Mouse (Mus musculus) midbrain, postnatal 0 days (tissue): ENCODE results near the gene Hnrnpc. TPM values are rescaled to one million over a fixed set of nuclear protein-coding genes. Genes with fewer than 3 reads are reported as not detected.

Source experiments
- ATAC-seq: fragments of 200-750 bp; cut with Nextera tagmentation; 2 replicates; pipeline ENCODE4 v1.8.0; 2017; ENCODE audit warnings: moderate number of reproducible peaks, mild to moderate bottlenecking, moderate TSS enrichment, moderate library complexity; ENCODE audit not compliant: low FRiP score
- DNase-seq: peaks from one replicate; pipeline ENCODE4 v3.0.0-alpha.2; 2015; ENCODE audit warnings: low spot score
- H3K27ac ChIP-seq: fragments of 300-500 bp; sonication (generic); 2 replicates; pipeline ENCODE4 v1.5.1; 2014; ENCODE audit warnings: low read depth, mild to moderate bottlenecking, low read length, mixed read lengths
- H3K27me3 ChIP-seq: fragments of 300-500 bp; sonication (generic); 2 replicates; pipeline ENCODE4 v1.6.1; 2014; ENCODE audit warnings: low read length, control low read depth, mixed read lengths; ENCODE audit not compliant: insufficient read depth
- H3K36me3 ChIP-seq: fragments of 300-500 bp; sonication (generic); 2 replicates; pipeline ENCODE4 v1.6.1; 2014; ENCODE audit warnings: low read length, control low read depth, mixed read lengths; ENCODE audit not compliant: insufficient read depth
- H3K4me1 ChIP-seq: fragments of 300-500 bp; sonication (generic); 2 replicates; pipeline ENCODE4 v1.6.1; 2014; ENCODE audit warnings: mild to moderate bottlenecking, control low read depth, antibody characterized with exemption, low read length, mixed read lengths; ENCODE audit not compliant: insufficient read depth
- H3K4me2 ChIP-seq: fragments of 300-500 bp; sonication (generic); 2 replicates; pipeline ENCODE4 v1.6.1; 2014; ENCODE audit warnings: low read depth, mild to moderate bottlenecking, low read length, mixed read lengths; ENCODE audit not compliant: poor library complexity, severe bottlenecking
- H3K4me3 ChIP-seq: fragments of 300-500 bp; sonication (generic); 2 replicates; pipeline ENCODE4 v1.5.1; 2014; ENCODE audit warnings: low read depth, mild to moderate bottlenecking, low read length, moderate library complexity
- H3K9ac ChIP-seq: fragments of 300-500 bp; sonication (generic); replicated peaks from 2 replicates; pipeline ENCODE4 v1.6.1; 2014; ENCODE audit warnings: mild to moderate bottlenecking, low read length, moderate library complexity, mixed read lengths; ENCODE audit not compliant: poor library complexity, severe bottlenecking
- H3K9me3 ChIP-seq: fragments of 300-500 bp; sonication (generic); 2 replicates; pipeline ENCODE4 v1.6.1; 2016; ENCODE audit warnings: low read length, control low read depth
- CTCF ChIP-seq: IDR thresholded peaks from 2 replicates; pipeline ENCODE4 v1.5.1; 2016; ENCODE audit warnings: antibody characterized with exemption, mild to moderate bottlenecking
- WGBS: fragments of 180-500 bp; shearing (Covaris S2); extraction: QIAGEN DNeasy Blood & Tissue Kit; methylation state at CpG from one replicate; pipeline ENCODE4 v1.1.7; 2014; 5-methylcytosine and 5-hydroxymethylcytosine counted together
- polyA plus RNA-seq: library from polyadenylated mRNA; unstranded; fragments of >200 nt; fragmentation: Nextera tagmentation; extraction: Ambion mirVana; gene quantifications from 2 replicates; pipeline ENCODE4 v1.2.1, GENCODE M21; 2015
- total RNA-seq: library from RNA; depleted of rRNA; stranded (reverse); fragments of >200 nt; gene quantifications from 2 replicates; pipeline ENCODE4 v1.2.3, GENCODE M21; 2014; rRNA removed

The Hnrnpc gene
- total RNA-seq (57.6 and 69.2 TPM in 2 replicates), polyA plus RNA-seq (242 and 258 TPM in 2 replicates)

DNA sequence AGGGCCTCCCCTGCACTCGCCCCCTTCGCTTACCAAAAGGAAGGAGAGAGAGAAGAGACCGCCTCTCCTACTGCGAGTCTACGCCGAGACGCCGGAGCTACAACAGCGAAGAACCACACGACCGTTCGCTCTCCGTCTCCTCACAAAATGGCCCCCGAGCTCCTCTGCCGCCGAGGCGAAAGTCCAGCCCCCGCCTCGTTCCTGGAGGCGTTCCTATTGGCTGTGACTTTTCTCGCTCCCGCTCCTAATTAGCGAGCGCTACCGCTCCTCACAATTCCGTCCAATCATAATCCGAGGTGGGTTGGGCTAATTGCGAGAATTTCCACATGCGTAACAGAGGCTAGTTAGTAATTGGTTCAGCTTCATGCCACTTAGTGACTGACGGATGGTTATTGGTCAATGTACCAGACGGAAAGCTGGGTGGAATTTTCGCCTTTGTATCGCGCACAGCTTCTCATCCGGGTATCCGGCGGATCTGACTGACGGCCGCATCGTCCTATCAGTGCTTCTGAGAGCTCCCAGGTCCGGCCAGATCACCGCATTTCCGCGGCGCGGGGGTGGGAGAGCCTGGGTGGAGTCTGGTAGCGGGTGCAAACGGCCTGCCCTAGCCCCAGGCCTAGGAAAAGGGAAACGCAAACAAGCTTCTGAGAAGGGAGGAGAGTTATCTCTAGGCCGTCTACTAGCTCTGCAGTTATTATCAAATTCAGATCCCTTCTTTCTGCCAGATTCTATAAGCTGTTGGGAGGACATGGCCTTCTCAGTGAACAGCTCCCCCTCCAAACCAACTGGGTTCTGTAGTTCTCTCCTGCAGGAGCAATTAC is at the start of gene Hnrnpc:
Gene Hnrnpc (minus strand): TSS at position 173 of the 821 bp plus-strand sequence.
- TF ChIP-seq CTCF: no peak
- Histone ChIP-seq H3K27me3 (no peaks in the 10 kb centered on the region), H3K4me1 (no peaks in the 10 kb centered on the region), H3K27ac (peak within 1 kb of the TSS; percentile 98), H3K36me3 (no peaks in the 10 kb centered on the region), H3K9ac (peak within 1 kb of the TSS; percentile 97), H3K9me3 (no peaks in the 10 kb centered on the region), H3K4me3 (peak within 1 kb of the TSS; percentile 92), H3K4me2 (peak within 1 kb of the TSS; percentile 61)
- WGBS: under 1% methylated on average over 50 of the region's 50 CpGs
- ATAC-seq (peak; percentile 99), DNase-seq (peak; percentile 100)

DNA sequence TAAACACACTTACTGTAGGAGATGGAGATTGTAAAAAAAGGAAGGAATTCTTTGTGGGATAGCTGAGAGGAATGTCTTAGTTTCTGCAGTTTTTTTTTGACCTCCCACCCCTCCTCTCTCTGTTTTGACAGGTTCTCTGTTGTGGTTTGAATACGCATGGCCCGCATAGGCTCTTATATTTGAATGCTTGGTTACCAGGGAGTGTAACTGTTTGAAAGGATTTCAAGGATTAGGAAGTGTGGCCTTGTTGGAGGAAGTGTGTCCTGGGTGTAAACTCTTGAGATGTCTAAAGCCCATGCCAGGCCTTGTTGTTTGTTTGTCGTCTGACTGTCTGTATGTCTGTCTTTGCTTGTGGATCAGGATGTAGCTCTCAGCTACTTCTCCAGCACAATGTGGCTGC is 48.8 kb upstream of the Hnrnpc start:
- H3K27me3 ChIP-seq: no peaks in the 10 kb centered on the region
- no peaks in the 10 kb centered on the region for H3K36me3 ChIP-seq
- 18% methylated on average over 3 of the region's 3 CpGs for WGBS
- H3K4me2 ChIP-seq: peak overlapping the region; percentile 31
- H3K27ac ChIP-seq: 0 out of 2 replicates have a peak overlapping the region, but pooled peaks have one; percentile 12
- TF ChIP-seq CTCF: no peak
- H3K9ac ChIP-seq: no peak overlapping the region
- DNase-seq (no peak), ATAC-seq (no peak)
- no peak overlapping the region for H3K4me3 ChIP-seq
- H3K4me1 ChIP-seq: no peaks in the 10 kb centered on the region
- H3K9me3 ChIP-seq: no peaks in the 10 kb centered on the region

DNA sequence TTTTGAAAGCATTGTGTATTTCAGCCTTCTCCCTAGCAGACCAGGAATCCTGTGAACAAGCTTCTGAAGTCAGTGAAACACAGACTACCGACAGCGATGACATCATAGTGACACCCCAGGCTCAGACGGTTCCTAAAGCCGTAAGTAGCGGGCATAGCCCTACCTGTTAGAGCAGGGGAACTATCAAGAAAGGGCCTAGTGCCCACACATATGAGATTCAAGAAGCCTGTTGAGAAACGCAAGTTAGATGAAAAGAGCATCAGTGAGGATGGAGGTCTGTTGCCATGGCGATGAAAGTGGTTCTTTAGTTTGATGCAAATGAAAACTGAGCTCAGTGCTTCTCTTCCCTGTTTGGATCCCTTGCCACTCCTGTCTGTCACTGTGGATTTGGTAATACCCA is 48.4 kb upstream of the Hnrnpc start:
- Histone ChIP-seq H3K27ac (peak overlapping the region; percentile 55), H3K27me3 (no peaks in the 10 kb centered on the region), H3K4me3 (peak overlapping the region; percentile 14), H3K4me1 (no peaks in the 10 kb centered on the region), H3K36me3 (no peaks in the 10 kb centered on the region), H3K4me2 (peak overlapping the region; percentile 31), H3K9ac (no peak overlapping the region), H3K9me3 (no peaks in the 10 kb centered on the region)
- WGBS: 13% methylated on average over 7 of the region's 7 CpGs
- peak; percentile 84 for ATAC-seq
- no peak for TF ChIP-seq CTCF
- DNase-seq: peak; percentile 59

DNA sequence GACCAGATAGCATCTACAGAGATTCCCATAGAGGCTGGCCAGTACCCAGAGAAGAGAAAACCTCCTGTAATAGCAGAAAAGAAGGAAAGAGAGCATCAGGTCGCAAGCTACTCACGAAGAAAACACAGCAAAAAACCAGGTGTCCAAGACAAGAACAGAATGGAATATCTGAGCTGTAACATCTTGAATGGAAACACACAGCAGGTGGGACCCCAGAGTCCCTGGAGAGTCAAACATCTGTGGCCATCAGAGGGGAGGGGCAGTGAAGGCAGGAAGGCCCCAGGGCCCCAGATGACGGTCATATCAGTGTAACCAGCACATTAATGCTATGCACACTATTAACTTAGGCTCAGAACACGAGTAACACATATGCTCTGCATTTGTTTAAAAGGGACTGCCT is 46.1 kb upstream of the Hnrnpc start:
- no peak for TF ChIP-seq CTCF

DNA sequence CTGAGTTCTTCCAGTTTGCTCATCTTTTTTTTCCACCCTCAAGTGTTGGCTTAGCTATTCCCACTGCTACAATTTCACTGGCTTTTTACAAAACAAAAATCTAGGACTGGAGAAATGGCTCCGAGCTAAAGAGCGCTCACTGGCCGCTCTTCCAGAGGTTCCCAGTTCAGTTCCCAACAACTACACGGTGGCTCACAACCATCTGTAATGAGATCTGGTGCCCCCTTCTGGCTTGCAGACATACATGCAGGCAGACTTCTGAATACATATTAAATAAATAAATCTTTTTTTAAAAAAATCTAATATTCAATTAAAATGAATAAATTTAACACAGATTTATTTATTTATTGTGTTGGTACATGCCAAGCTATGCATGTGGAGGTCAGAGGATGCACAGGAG is 42.7 kb upstream of the Hnrnpc start:
- Histone ChIP-seq H3K36me3 (no peaks in the 10 kb centered on the region), H3K27me3 (no peaks in the 10 kb centered on the region), H3K27ac (no peak overlapping the region), H3K4me2 (no peak overlapping the region), H3K4me1 (no peaks in the 10 kb centered on the region), H3K4me3 (no peak overlapping the region), H3K9me3 (no peaks in the 10 kb centered on the region), H3K9ac (no peak overlapping the region)
- WGBS: 63% methylated on average over 4 of the region's 4 CpGs
- ATAC-seq: no peak
- peak; percentile 39 for TF ChIP-seq CTCF
- DNase-seq: no peak

More for the DNA sequence above, 46.1 kb upstream of the Hnrnpc start:
- H3K9ac ChIP-seq: no peak overlapping the region
- DNase-seq (no peak), ATAC-seq (no peak)
- H3K9me3 ChIP-seq: no peaks in the 10 kb centered on the region
- WGBS: 53% methylated on average over 4 of the region's 4 CpGs
- no peak overlapping the region for H3K27ac ChIP-seq
- no peak overlapping the region for H3K4me2 ChIP-seq
- no peak overlapping the region for H3K4me3 ChIP-seq
- H3K27me3 ChIP-seq: no peaks in the 10 kb centered on the region
- H3K4me1 ChIP-seq: no peaks in the 10 kb centered on the region
- H3K36me3 ChIP-seq: no peaks in the 10 kb centered on the region

DNA sequence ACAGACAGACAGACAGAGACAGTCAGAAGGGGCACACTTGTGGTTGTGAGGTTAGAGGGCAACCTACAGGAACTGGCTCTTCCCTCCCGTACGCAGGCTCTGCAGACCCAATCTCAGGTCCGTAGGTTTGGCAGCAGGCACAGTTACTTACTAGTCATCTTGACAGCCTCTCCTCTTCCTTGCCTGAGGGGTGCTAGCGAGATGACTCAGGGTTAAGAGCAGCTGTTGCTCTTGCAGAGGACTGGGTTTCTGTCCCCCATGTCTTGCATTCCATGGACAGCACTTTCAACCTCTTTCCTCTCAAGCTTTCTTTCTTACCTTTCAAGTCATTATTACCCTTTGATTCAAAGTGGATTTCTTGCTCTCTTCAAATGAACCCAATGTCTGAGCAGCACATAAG is 40.3 kb upstream of the Hnrnpc start:
- Histone ChIP-seq H3K4me1 (no peaks in the 10 kb centered on the region), H3K4me3 (no peak overlapping the region), H3K9ac (no peak overlapping the region), H3K27ac (no peak overlapping the region), H3K4me2 (no peak overlapping the region), H3K27me3 (no peaks in the 10 kb centered on the region), H3K36me3 (no peaks in the 10 kb centered on the region), H3K9me3 (no peaks in the 10 kb centered on the region)
- 86% methylated on average over 4 of the region's 4 CpGs for WGBS
- ATAC-seq (no peak), DNase-seq (no peak)
- TF ChIP-seq CTCF: no peak
